In genomic region chr14:62292488-62293339, GRCm38 (mm10) we compare ENCODE assay signal across 8 mouse cellular contexts. TPM values are rescaled to one million over a fixed set of nuclear protein-coding genes. Genes with fewer than 3 reads are reported as not detected.
DNase-seq lines count a peak whose midpoint lies in the region; ATAC-seq and TF ChIP-seq lines count a peak whose summit lies in the region.

TSS of gene Rnaseh2b (plus strand) at chr14:62292589.
TSS of gene Dleu7 (minus strand) at chr14:62293047.

- peak within 1 kb of the TSS; percentile 65; the same call in 1 of the 2 replicates for H3K27ac ChIP-seq in hindbrain, postnatal 0 days
- peak within 1 kb of the TSS; percentile 17; the same call in 1 of the 2 replicates for H3K27ac ChIP-seq in midbrain, embryonic 13.5 days

- peak; percentile 26 for DNase-seq in adrenal gland, postnatal 10 days
- no peak for DNase-seq in adrenal gland, adult 18-20 months (ENCODE audit: low spot score in 2 of 2)
- peak; percentile 6 for DNase-seq in cerebellum, adult 8-10 months
- DNase-seq in forelimb bud, embryonic 11.5 days (ENCODE audit: low read depth, low spot score): peak; percentile 81
- DNase-seq in hindbrain, postnatal 0 days (ENCODE audit: low spot score): peak; percentile 71
- DNase-seq in left cerebral cortex, postnatal 10 days (ENCODE audit: extremely low spot score in 1 of 2, low spot score in 2 of 2): peak; percentile 34 to 67
- DNase-seq in testis, postnatal 14 days (ENCODE audit: low spot score): peak; percentile 53

- H3K4me1 ChIP-seq in hindbrain, postnatal 0 days (ENCODE audit: insufficient read depth, low read length): peaks cover 9% of the 10 kb centered on the region; the same call in 1 of the 2 replicates
- peaks cover 14% of the 10 kb centered on the region for H3K4me1 ChIP-seq in midbrain, embryonic 13.5 days (replicated peaks)

- H3K4me3 ChIP-seq in hindbrain, postnatal 0 days (ENCODE audit: low read length): peak within 1 kb of the TSS; percentile 62
- H3K4me3 ChIP-seq in midbrain, embryonic 13.5 days (replicated peaks): peak within 1 kb of the TSS; percentile 59

- peak within 1 kb of the TSS; percentile 82 for H3K9ac ChIP-seq in hindbrain, postnatal 0 days (replicated peaks; ENCODE audit: low read length)
- H3K9ac ChIP-seq in midbrain, embryonic 13.5 days (replicated peaks): peak within 1 kb of the TSS; percentile 78

- 0 out of 2 replicates have a peak, but pooled peaks have one; percentile 5 for TF ChIP-seq CTCF in hindbrain, postnatal 0 days (IDR thresholded peaks at IDR 0.05; ENCODE audit: low read depth)

- ATAC-seq in hindbrain, postnatal 0 days: peak; percentile 83
- ATAC-seq in midbrain, embryonic 13.5 days: peak; percentile 93

- no peaks in the 10 kb centered on the region for H3K27me3 ChIP-seq in hindbrain, postnatal 0 days (ENCODE audit: insufficient read depth, low read length)
- no peaks in the 10 kb centered on the region; the same call in 1 of the 2 replicates for H3K27me3 ChIP-seq in midbrain, embryonic 13.5 days

- H3K4me2 ChIP-seq in hindbrain, postnatal 0 days (ENCODE audit: low read depth, low read length): peak within 1 kb of the TSS; percentile 98
- H3K4me2 ChIP-seq in midbrain, embryonic 13.5 days (replicated peaks): peak within 1 kb of the TSS; percentile 99

- no peaks in the 10 kb centered on the region for H3K9me3 ChIP-seq in hindbrain, postnatal 0 days (ENCODE audit: low read length)
- no peaks in the 10 kb centered on the region for H3K9me3 ChIP-seq in midbrain, embryonic 13.5 days

- intact Hi-C loops in left cerebral cortex, postnatal 10 days (cut with DNase I): no loop called here

- no peaks in the 10 kb centered on the region for H3K36me3 ChIP-seq in hindbrain, postnatal 0 days (ENCODE audit: insufficient read depth, low read length)
- H3K36me3 ChIP-seq in midbrain, embryonic 13.5 days: no peaks in the 10 kb centered on the region

- under 1% methylated on average over 57 of the region's 60 CpGs for WGBS in hindbrain, postnatal 0 days
- under 1% methylated on average over 58 of the region's 60 CpGs for WGBS in midbrain, embryonic 13.5 days

RNA-seq across cellular contexts. Expression of gene Rnaseh2b, which starts in this region (rescaled TPM):
- 10 to 100 TPM; 18.4 to 21.9 TPM for total RNA-seq in adrenal gland, postnatal 10 days (2021)
- total RNA-seq in adrenal gland, adult 18-20 months (2021): 10 to 100 TPM in 1 of 2 experiments, 1 to 10 TPM in 1; 9.3 to 15.4 TPM
- 20.4 and 22.3 TPM in 2 replicates for total RNA-seq in hindbrain, postnatal 0 days (2014; rRNA removed)
- polyA plus RNA-seq in hindbrain, postnatal 0 days (2015; fragmentation: Nextera tagmentation; extraction: Ambion mirVana): 40.8 and 42.5 TPM in 2 replicates
- 10 to 100 TPM; 17.4 to 18.9 TPM for total RNA-seq in left cerebral cortex, postnatal 10 days (2021)
- polyA plus RNA-seq in midbrain, embryonic 13.5 days (2015; fragmentation: Nextera tagmentation; extraction: Ambion mirVana): 39.3 and 49.4 TPM in 2 replicates

RNA-seq across cellular contexts. Expression of gene Dleu7, which starts in this region (rescaled TPM):
- under 1 TPM; 0.21 to 0.30 TPM for total RNA-seq in adrenal gland, postnatal 10 days (2021)
- total RNA-seq in adrenal gland, adult 18-20 months (2021): not detected
- 22.1 and 31.2 TPM in 2 replicates for total RNA-seq in hindbrain, postnatal 0 days (2014; rRNA removed)
- 16.2 and 16.8 TPM in 2 replicates for polyA plus RNA-seq in hindbrain, postnatal 0 days (2015; fragmentation: Nextera tagmentation; extraction: Ambion mirVana)
- total RNA-seq in left cerebral cortex, postnatal 10 days (2021): 10 to 100 TPM; 12.5 to 12.8 TPM
- polyA plus RNA-seq in midbrain, embryonic 13.5 days (2015; fragmentation: Nextera tagmentation; extraction: Ambion mirVana): 5.4 and 5.8 TPM in 2 replicates

Comparison
In these comparisons a context has a peak if more than half of its experiments do, and no peak if none do; other contexts are left out.
1. RNA of gene Dleu7 (total RNA-seq): 22.1 to 31.2 TPM in hindbrain, postnatal 0 days and 12.5 to 12.8 TPM in left cerebral cortex, postnatal 10 days; 0.21 to 0.30 TPM in adrenal gland, postnatal 10 days and not detected in adrenal gland, adult 18-20 months; every median in the first group is over 10 times any median in the second.
2. DNase-seq: peak in adrenal gland, postnatal 10 days (single experiment), cerebellum, adult 8-10 months (single experiment), forelimb bud, embryonic 11.5 days (single experiment), hindbrain, postnatal 0 days (single experiment), left cerebral cortex, postnatal 10 days (2 of 2) and testis, postnatal 14 days (single experiment); none in adrenal gland, adult 18-20 months (0 of 2).